Mouse (Mus musculus) MEL (cell line): ENCODE measurements at regions not wholly inside any gene's neighbourhood (a gene's known extent, or its start where the extent isn't known, plus 50 kb on each side); places are given as distances from the start of the nearest gene placed in this dataset.
A peak's percentile ranks its signal among the peaks of the same experiment; 100 is the strongest.

Experiments
- DNase-seq: peaks from one replicate; pipeline ENCODE4 v3.0.0; 2011; ENCODE audit warnings: low read depth, low spot score
- H3K27ac ChIP-seq: 2 replicates; pipeline ENCODE4 v1.5.1; 2012; ENCODE audit warnings: low read depth, mild to moderate bottlenecking, control low read depth, low read length, moderate library complexity; ENCODE audit not compliant: control insufficient read depth
- H3K27me3 ChIP-seq, 2 experiments: fragments of 150-350 bp in 1 of 2; sonication (generic) in 1 of 2; 2 replicates each; pipeline ENCODE4 v1.6.1; 2012; ENCODE audit warnings: low read length in 2 of 2, mild to moderate bottlenecking in 2 of 2, improper control_type of control experiment in 1 of 2, moderate library complexity in 1 of 2; ENCODE audit not compliant: insufficient read depth in 2 of 2, control insufficient read depth in 1 of 2
- H3K36me3 ChIP-seq, 2 experiments: 2 replicates each; pipeline ENCODE4 v1.6.1; 2012 to 2014; ENCODE audit warnings: low read length in 2 of 2, improper control_type of control experiment in 1 of 2, inconsistent platforms in 1 of 2, mild to moderate bottlenecking in 1 of 2; ENCODE audit not compliant: insufficient read depth in 2 of 2, control insufficient read depth in 1 of 2
- H3K4me1 ChIP-seq, 2 experiments: fragments of 150-350 bp in 1 of 2; sonication (generic) in 1 of 2; 2 replicates each; pipeline ENCODE4 v1.6.1; 2012; ENCODE audit warnings: low read length in 2 of 2, improper control_type of control experiment in 1 of 2, mild to moderate bottlenecking in 1 of 2; ENCODE audit not compliant: insufficient read depth in 2 of 2, control insufficient read depth in 1 of 2
- H3K4me3 ChIP-seq, 2 experiments: fragments of 150-350 bp in 1 of 2; sonication (generic) in 1 of 2; 2 replicates each; pipeline ENCODE4 v1.5.1; 2012; ENCODE audit warnings: low read depth in 2 of 2, low read length in 2 of 2, mild to moderate bottlenecking in 2 of 2, moderate library complexity in 2 of 2, control low read depth in 1 of 2, improper control_type of control experiment in 1 of 2; ENCODE audit not compliant: control insufficient read depth in 1 of 2, insufficient read depth in 1 of 2
- H3K79me2 ChIP-seq: 2 replicates; pipeline ENCODE4 v1.6.1; 2012; ENCODE audit warnings: mild to moderate bottlenecking, low read length, moderate library complexity; ENCODE audit not compliant: control insufficient read depth, poor library complexity, insufficient read depth
- H3K9ac ChIP-seq: 2 replicates; pipeline ENCODE4 v1.6.1; 2012; ENCODE audit warnings: low read depth, mild to moderate bottlenecking, control low read depth, low read length, moderate library complexity; ENCODE audit not compliant: control insufficient read depth, poor library complexity, severe bottlenecking
- H3K9me3 ChIP-seq: fragments of 150-350 bp; sonication (generic); replicated peaks from 2 replicates; pipeline ENCODE4 v1.6.1; 2012; ENCODE audit warnings: mild to moderate bottlenecking, low read length, improper control_type of control experiment, moderate library complexity; ENCODE audit not compliant: insufficient read depth
- BHLHE40 ChIP-seq: IDR thresholded peaks from 2 replicates; pipeline ENCODE4 v1.6.1; 2012; ENCODE audit warnings: low read depth, mild to moderate bottlenecking, inconsistent platforms, low read length, improper control_type of control experiment, borderline replicate concordance
- CHD1 ChIP-seq: IDR thresholded peaks from 2 replicates; pipeline ENCODE4 v1.6.1; 2012; ENCODE audit warnings: low read depth, mild to moderate bottlenecking, inconsistent platforms, low read length, improper control_type of control experiment
- ELF1 ChIP-seq: IDR thresholded peaks from 2 replicates; pipeline ENCODE4 v1.6.1; 2014; ENCODE audit warnings: low read depth, mild to moderate bottlenecking, inconsistent platforms, low read length, improper control_type of control experiment, moderate library complexity
- EP300 ChIP-seq, 2 experiments: IDR thresholded peaks; 2 replicates each; pipeline ENCODE4 v1.6.1; 2011; ENCODE audit warnings: improper control_type of control experiment in 2 of 2, low read length in 2 of 2, low read depth in 1 of 2, mild to moderate bottlenecking in 1 of 2
- ETS1 ChIP-seq: IDR thresholded peaks from 2 replicates; pipeline ENCODE4 v1.6.1; 2012; ENCODE audit warnings: low read depth, mild to moderate bottlenecking, inconsistent platforms, low read length, improper control_type of control experiment, moderate library complexity
- GATA1 ChIP-seq: IDR thresholded peaks from 2 replicates; pipeline ENCODE4 v1.6.1; 2011; ENCODE audit warnings: low read depth, low read length, improper control_type of control experiment
- HCFC1 ChIP-seq: IDR thresholded peaks from 2 replicates; pipeline ENCODE4 v1.6.1; 2012; ENCODE audit warnings: low read depth, mild to moderate bottlenecking, inconsistent platforms, low read length, improper control_type of control experiment, moderate library complexity
- JUND ChIP-seq: IDR thresholded peaks from 2 replicates; pipeline ENCODE4 v1.6.1; 2011; ENCODE audit warnings: low read depth, mild to moderate bottlenecking, improper control_type of control experiment, low read length
- KAT2A ChIP-seq: conservative IDR thresholded peaks from 2 replicates; pipeline ENCODE4 v1.6.1; 2012; ENCODE audit warnings: low read depth, low read length, improper control_type of control experiment, inconsistent platforms
- MAX ChIP-seq: IDR thresholded peaks from 2 replicates; pipeline ENCODE4 v1.6.1; 2011; ENCODE audit warnings: low read length, improper control_type of control experiment
- MAZ ChIP-seq: IDR thresholded peaks from 2 replicates; pipeline ENCODE4 v1.6.1; 2012; ENCODE audit warnings: low read depth, mild to moderate bottlenecking, inconsistent platforms, low read length, improper control_type of control experiment
- MXI1 ChIP-seq: IDR thresholded peaks from 2 replicates; pipeline ENCODE4 v1.6.1; 2011; ENCODE audit warnings: mild to moderate bottlenecking, low read depth, low read length, improper control_type of control experiment
- MYB ChIP-seq: IDR thresholded peaks from 2 replicates; pipeline ENCODE4 v1.6.1; 2011; ENCODE audit warnings: mild to moderate bottlenecking, low read depth, low read length, improper control_type of control experiment
- MYC ChIP-seq: IDR thresholded peaks from 2 replicates; pipeline ENCODE4 v1.6.1; 2011; ENCODE audit warnings: low read depth, mild to moderate bottlenecking, low read length, improper control_type of control experiment, moderate library complexity
- NELFE ChIP-seq: IDR thresholded peaks from 2 replicates; pipeline ENCODE4 v1.6.1; 2011; ENCODE audit warnings: low read depth, low read length, improper control_type of control experiment
- NRF1 ChIP-seq: IDR thresholded peaks from 2 replicates; pipeline ENCODE4 v1.6.1; 2014; ENCODE audit warnings: low read depth, mild to moderate bottlenecking, inconsistent platforms, low read length, improper control_type of control experiment, moderate library complexity; ENCODE audit not compliant: poor library complexity, insufficient read depth, severe bottlenecking
- POLR2A ChIP-seq, 2 experiments: IDR thresholded peaks; 2 replicates each; pipeline ENCODE4 v1.6.1; 2011 to 2012; ENCODE audit warnings: low read length in 2 of 2, mild to moderate bottlenecking in 2 of 2, control low read depth in 1 of 2, improper control_type of control experiment in 1 of 2, low read depth in 1 of 2, moderate library complexity in 1 of 2; ENCODE audit not compliant: control insufficient read depth in 1 of 2, insufficient read depth in 1 of 2, poor library complexity in 1 of 2
- POLR2AphosphoS2 ChIP-seq: IDR thresholded peaks from 2 replicates; pipeline ENCODE4 v1.6.1; 2011; ENCODE audit warnings: low read length, improper control_type of control experiment
- POLR2AphosphoS5 ChIP-seq: IDR thresholded peaks from 2 replicates; pipeline ENCODE4 v1.6.1; 2012; ENCODE audit warnings: low read depth, borderline replicate concordance, mild to moderate bottlenecking, inconsistent platforms, low read length, moderate library complexity, mixed read lengths
- RAD21 ChIP-seq: IDR thresholded peaks from 2 replicates; pipeline ENCODE4 v1.6.1; 2011; ENCODE audit warnings: mild to moderate bottlenecking, low read depth, low read length, improper control_type of control experiment
- RCOR1 ChIP-seq: IDR thresholded peaks from 2 replicates; pipeline ENCODE4 v1.6.1; 2012; ENCODE audit warnings: low read depth, mild to moderate bottlenecking, inconsistent platforms, low read length, improper control_type of control experiment
- SIN3A ChIP-seq: IDR thresholded peaks from 2 replicates; pipeline ENCODE4 v1.6.1; 2012; ENCODE audit warnings: low read length, improper control_type of control experiment, inconsistent platforms
- SMC3 ChIP-seq: IDR thresholded peaks from 2 replicates; pipeline ENCODE4 v1.6.1; 2011; ENCODE audit warnings: low read depth, low read length, improper control_type of control experiment
- TAL1 ChIP-seq: IDR thresholded peaks from 2 replicates; pipeline ENCODE4 v1.6.1; 2012; ENCODE audit warnings: mild to moderate bottlenecking, inconsistent platforms, low read length, moderate library complexity, mixed read lengths
- TBP ChIP-seq: IDR thresholded peaks from 2 replicates; pipeline ENCODE4 v1.8.0; 2011; ENCODE audit warnings: low read depth, low read length, improper control_type of control experiment
- USF1 ChIP-seq: IDR thresholded peaks from 2 replicates; pipeline ENCODE4 v1.6.1; 2014; ENCODE audit warnings: low read depth, mild to moderate bottlenecking, inconsistent platforms, low read length, improper control_type of control experiment, moderate library complexity
- USF2 ChIP-seq, 2 experiments: IDR thresholded peaks; 2 replicates each; pipeline ENCODE4 v1.6.1; 2011 to 2012; ENCODE audit warnings: improper control_type of control experiment in 2 of 2, low read length in 2 of 2, borderline replicate concordance in 1 of 2, inconsistent platforms in 1 of 2, low read depth in 1 of 2, mild to moderate bottlenecking in 1 of 2; ENCODE audit not compliant: insufficient read depth in 1 of 2
- ZC3H11A ChIP-seq: IDR thresholded peaks from 2 replicates; pipeline ENCODE4 v1.6.1; 2012; ENCODE audit warnings: low read depth, mild to moderate bottlenecking, inconsistent platforms, low read length, improper control_type of control experiment
- ZNF384 ChIP-seq: IDR thresholded peaks from 2 replicates; pipeline ENCODE4 v1.6.1; 2012; ENCODE audit warnings: low read depth, mild to moderate bottlenecking, inconsistent platforms, low read length, improper control_type of control experiment

- Histone ChIP-seq H3K27ac (no peak overlapping the region), H3K4me3 (no peak overlapping the region), H3K36me3 (no peaks in the 10 kb centered on the region; a peak in 1 of 4 replicates), H3K9me3 (no peaks in the 10 kb centered on the region), H3K79me2 (no peaks in the 10 kb centered on the region), H3K4me1 (peaks cover 2 to 6% of the 10 kb centered on the region in 2 experiments; a peak in 3 of 4 replicates), H3K9ac (no peak overlapping the region), H3K27me3 (peaks cover 9 to 12% of the 10 kb centered on the region in 2 experiments)
- no peak for TF ChIP-seq BHLHE40
- TF ChIP-seq RCOR1: no peak
- no peak for TF ChIP-seq ETS1
- TF ChIP-seq SIN3A: no peak
- no peak for TF ChIP-seq MYC
- no peak for TF ChIP-seq NRF1
- no peak for TF ChIP-seq HCFC1
- TF ChIP-seq ELF1: no peak
- TF ChIP-seq MAZ: no peak
- TF ChIP-seq TBP: no peak
- TF ChIP-seq MYB: no peak
- TF ChIP-seq USF2 (IDR thresholded peaks at IDR 0.05; ENCODE audit: borderline replicate concordance in 1 of 2, insufficient read depth in 1 of 2, low read depth in 1 of 2, low read length in 2 of 2): no peak
- TF ChIP-seq CHD1: no peak
- TF ChIP-seq TAL1: no peak
- no peak for TF ChIP-seq KAT2A
- no peak for TF ChIP-seq MXI1
- TF ChIP-seq JUND: no peak
- TF ChIP-seq ZC3H11A: no peak
- no peak for TF ChIP-seq POLR2AphosphoS5
- no peak for TF ChIP-seq SMC3
- no peak for DNase-seq
Measured at GRCm38 (mm10) chr9:14003163-14003562, 175.6 kb downstream of the Fam76b start.

GRCm38 (mm10) chr9:14006233-14006984, 178.9 kb downstream of the Fam76b start:
- DNase-seq: peak; percentile 77
- no peak overlapping the region for H3K9ac ChIP-seq
- peaks cover 2 to 6% of the 10 kb centered on the region in 2 experiments; a peak in 3 of 4 replicates for H3K4me1 ChIP-seq
- H3K36me3 ChIP-seq: no peaks in the 10 kb centered on the region; a peak in 1 of 4 replicates
- no peak overlapping the region for H3K4me3 ChIP-seq
- H3K79me2 ChIP-seq: no peaks in the 10 kb centered on the region
- H3K27me3 ChIP-seq: peaks cover 0 to 3% of the 10 kb centered on the region in 2 experiments; a peak in 3 of 4 replicates
- no peak overlapping the region for H3K27ac ChIP-seq
- no peaks in the 10 kb centered on the region for H3K9me3 ChIP-seq
- no peak for TF ChIP-seq BHLHE40
- TF ChIP-seq NELFE: peak; percentile 22; the same call in 1 of the 2 replicates
- TF ChIP-seq CHD1: no peak
- TF ChIP-seq RAD21: no peak
- peak; percentile 63 for TF ChIP-seq MYC
- TF ChIP-seq ZNF384: no peak
- no peak for TF ChIP-seq POLR2AphosphoS2
- TF ChIP-seq TBP: 0 out of 2 replicates have a peak, but pooled peaks have one; percentile 15
- peak; percentile 41; the same call in 1 of the 2 replicates for TF ChIP-seq ETS1
- TF ChIP-seq HCFC1: no peak
- 0 out of 4 replicates have a peak, but pooled peaks of 1 of the 2 experiments have one; percentile 17 for TF ChIP-seq EP300 (IDR thresholded peaks at IDR 0.05; ENCODE audit: low read depth in 1 of 2, low read length in 2 of 2)
- peak; percentile 44; the same call in 1 of the 2 replicates for TF ChIP-seq MAX
- TF ChIP-seq GATA1: peak; percentile 29; the same call in 1 of the 2 replicates
- TF ChIP-seq POLR2A (IDR thresholded peaks at IDR 0.05; ENCODE audit: control insufficient read depth in 1 of 2, insufficient read depth in 1 of 2, low read depth in 1 of 2, low read length in 2 of 2, poor library complexity in 1 of 2): no peak
- TF ChIP-seq USF1: peak; percentile 89
- peak; percentile 68 for TF ChIP-seq MXI1
